Mouse (Mus musculus) G1E-ER4 (cell line): ENCODE data around the gene Ccdc113. TPM values are rescaled to one million over a fixed set of nuclear protein-coding genes. Genes with fewer than 3 reads are reported as not detected.

ENCODE experiments used
- GATA1 ChIP-seq: IDR thresholded peaks from one replicate; pipeline ENCODE4 v1.8.0; 2012; ENCODE audit warnings: low read length, inconsistent platforms
- polyA plus RNA-seq: library from polyadenylated mRNA; stranded (reverse); fragments of >175 nt; gene quantifications from 2 replicates; pipeline ENCODE4 v1.2.3, GENCODE M21; 2012

Ccdc113 gene
- polyA plus RNA-seq, 1 experiment: not detected

- no peak for TF ChIP-seq GATA1
Measured at GRCm38 (mm10) chr8:95513219-95513618, 20.7 kb upstream of the Ccdc113 start.

GRCm38 (mm10) chr8:95516928-95517327, 17.0 kb upstream of the Ccdc113 start:
- TF ChIP-seq GATA1: no peak

- TF ChIP-seq GATA1: no peak
Measured at GRCm38 (mm10) chr8:95523991-95524390, 9.9 kb upstream of the Ccdc113 start.

- no peak for TF ChIP-seq GATA1
Measured at GRCm38 (mm10) chr8:95528194-95528593, 5.7 kb upstream of the Ccdc113 start.

- no peak for TF ChIP-seq GATA1
Measured at GRCm38 (mm10) chr8:95528750-95529310, 5.1 kb upstream of the Ccdc113 start.

GRCm38 (mm10) chr8:95532206-95532605, 1.7 kb upstream of the Ccdc113 start:
- TF ChIP-seq GATA1: no peak

GRCm38 (mm10) chr8:95539487-95539886, 5.6 kb downstream of the Ccdc113 start:
- no peak for TF ChIP-seq GATA1

GRCm38 (mm10) chr8:95542191-95542590, 8.3 kb downstream of the Ccdc113 start:
- TF ChIP-seq GATA1: no peak

GRCm38 (mm10) chr8:95543065-95543464, 9.2 kb downstream of the Ccdc113 start:
- no peak for TF ChIP-seq GATA1

- no peak for TF ChIP-seq GATA1
Measured at GRCm38 (mm10) chr8:95545815-95546214, 11.9 kb downstream of the Ccdc113 start.

GRCm38 (mm10) chr8:95546986-95547385, 13.1 kb downstream of the Ccdc113 start:
- TF ChIP-seq GATA1: no peak

GRCm38 (mm10) chr8:95547931-95548330, 14.0 kb downstream of the Ccdc113 start:
- TF ChIP-seq GATA1: no peak

- TF ChIP-seq GATA1: no peak
Measured at GRCm38 (mm10) chr8:95549871-95550829, 16.3 kb downstream of the Ccdc113 start.

- no peak for TF ChIP-seq GATA1
Measured at GRCm38 (mm10) chr8:95551577-95551976, 17.7 kb downstream of the Ccdc113 start.

GRCm38 (mm10) chr8:95555963-95556362, 22.1 kb downstream of the Ccdc113 start:
- TF ChIP-seq GATA1: no peak

- TF ChIP-seq GATA1: no peak
Measured at GRCm38 (mm10) chr8:95566217-95566616, 32.3 kb downstream of the Ccdc113 start.

GRCm38 (mm10) chr8:95566809-95567208, 32.9 kb downstream of the Ccdc113 start:
- no peak for TF ChIP-seq GATA1
